In the genomic region with DNA sequence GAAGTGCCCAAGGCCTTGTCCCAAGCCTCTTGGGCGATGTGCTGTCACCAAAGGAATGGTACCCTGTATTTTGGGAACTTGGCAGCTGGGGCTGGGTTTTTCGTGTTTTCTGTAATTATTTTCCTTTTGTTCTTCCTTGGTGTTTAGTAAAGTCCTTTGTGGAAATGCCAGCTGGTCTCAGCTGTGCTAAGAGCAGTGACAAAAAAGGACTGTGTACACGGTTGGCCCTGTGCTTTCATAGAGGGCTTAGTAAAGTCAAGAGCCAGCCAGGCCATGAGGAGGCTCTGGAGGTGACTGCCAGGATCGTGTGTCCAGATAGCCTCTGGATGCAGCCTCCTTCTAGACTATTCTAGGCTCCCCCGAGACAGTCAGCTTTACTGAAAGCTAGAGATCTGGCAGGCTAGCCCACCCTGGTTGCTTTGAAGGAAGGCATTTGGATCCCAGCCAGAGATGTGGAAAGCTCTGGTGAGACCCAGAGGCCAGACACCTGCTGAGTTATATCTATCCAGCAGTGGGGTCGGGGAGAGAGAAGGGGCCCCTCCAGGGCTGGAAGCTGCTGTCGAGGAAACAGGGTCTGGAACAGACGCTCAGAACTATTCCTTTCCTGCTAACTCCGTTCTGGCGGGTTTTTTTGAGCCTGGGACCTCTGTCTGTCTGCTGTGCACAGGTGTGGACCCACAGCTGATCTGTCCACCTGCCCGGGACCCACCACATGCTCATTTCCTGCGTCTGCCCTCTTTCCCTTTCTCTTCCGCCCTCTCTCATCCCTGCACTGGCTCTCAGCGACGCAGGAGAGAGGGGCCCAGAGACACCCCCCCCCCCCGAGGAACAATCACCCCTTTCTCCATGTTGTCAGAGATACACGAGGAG, we compare ENCODE assay signal across 9 mouse cellular contexts. TPM values are rescaled to one million over a fixed set of nuclear protein-coding genes. Genes with fewer than 3 reads are reported as not detected.
DNase-seq lines count a peak whose midpoint lies in the region; ATAC-seq and TF ChIP-seq lines count a peak whose summit lies in the region.
"Had no signal": no experiment of that assay in that cellular context is flagged by ENCODE, and none has a peak within 500 bp of the region (broad histone marks: within the 10 kb centered on the region; RNA-seq: fewer than 3 reads in every experiment).

No protein-coding gene starts in this region.

- H3K9ac ChIP-seq in heart, embryonic 11.5 days (ENCODE audit: low read depth, low read length) = no peak overlapping the region
- 0 out of 2 replicates have a peak overlapping the region, but pooled peaks have one; percentile 17 for H3K9ac ChIP-seq in hindbrain, postnatal 0 days (replicated peaks; ENCODE audit: low read length)
- no peak overlapping the region for H3K9ac ChIP-seq in neural tube, embryonic 15.5 days (replicated peaks)
- H3K9ac ChIP-seq: lung, embryonic 15.5 days had no signal

- H3K4me1 ChIP-seq in heart, embryonic 11.5 days (ENCODE audit: control insufficient read depth, insufficient read depth, low read length) = peaks cover 29% of the 10 kb centered on the region
- H3K4me1 ChIP-seq in hindbrain, postnatal 0 days (ENCODE audit: insufficient read depth, low read length) = peaks cover 19% of the 10 kb centered on the region
- H3K4me1 ChIP-seq in neural tube, embryonic 15.5 days = peaks cover 28% of the 10 kb centered on the region

- no peak for TF ChIP-seq CTCF in hindbrain, postnatal 0 days (IDR thresholded peaks at IDR 0.05; ENCODE audit: low read depth)

- no peak for DNase-seq in heart, adult 9 months (ENCODE audit: low spot score in 2 of 2)
- DNase-seq in retina, postnatal 1 day = peak; percentile 66
- DNase-seq in retina, embryonic 14.5 days (ENCODE audit: low spot score) = no peak
- DNase-seq in hindbrain, postnatal 0 days (ENCODE audit: low spot score) = peak; percentile 33
- DNase-seq in adrenal gland, postnatal 36 days = no peak
- DNase-seq in urinary bladder, postnatal 10 days (ENCODE audit: low spot score) = no peak

- H3K4me3 ChIP-seq in heart, embryonic 11.5 days (ENCODE audit: low read depth, low read length) = no peak overlapping the region
- H3K4me3 ChIP-seq in hindbrain, postnatal 0 days (ENCODE audit: low read length) = no peak overlapping the region
- H3K4me3 ChIP-seq in neural tube, embryonic 15.5 days (replicated peaks) = no peak overlapping the region
- H3K4me3 ChIP-seq: lung, embryonic 15.5 days had no signal

- no peaks in the 10 kb centered on the region for H3K36me3 ChIP-seq in heart, embryonic 11.5 days (ENCODE audit: control insufficient read depth, insufficient read depth, low read length)
- H3K36me3 ChIP-seq in hindbrain, postnatal 0 days (ENCODE audit: insufficient read depth, low read length) = no peaks in the 10 kb centered on the region
- no peaks in the 10 kb centered on the region for H3K36me3 ChIP-seq in neural tube, embryonic 15.5 days
- H3K36me3 ChIP-seq: lung, embryonic 15.5 days had no signal

- no peaks in the 10 kb centered on the region for H3K9me3 ChIP-seq in heart, embryonic 11.5 days (replicated peaks; ENCODE audit: control insufficient read depth, low read length)
- no peaks in the 10 kb centered on the region for H3K9me3 ChIP-seq in hindbrain, postnatal 0 days (ENCODE audit: low read length)
- no peaks in the 10 kb centered on the region for H3K9me3 ChIP-seq in neural tube, embryonic 15.5 days (replicated peaks)
- H3K9me3 ChIP-seq: lung, embryonic 15.5 days had no signal

- H3K27me3 ChIP-seq in heart, embryonic 11.5 days (ENCODE audit: control insufficient read depth, insufficient read depth, low read length) = peaks cover 8% of the 10 kb centered on the region
- no peaks in the 10 kb centered on the region; the same call in 1 of the 2 replicates for H3K27me3 ChIP-seq in hindbrain, postnatal 0 days (ENCODE audit: insufficient read depth, low read length)
- H3K27me3 ChIP-seq in neural tube, embryonic 15.5 days (replicated peaks) = peaks cover 24% of the 10 kb centered on the region
- H3K27me3 ChIP-seq: lung, embryonic 15.5 days had no signal

- ATAC-seq in heart, embryonic 11.5 days (replicated peaks; ENCODE audit: insufficient number of reproducible peaks, low FRiP score, low TSS enrichment) = no peak
- ATAC-seq in hindbrain, postnatal 0 days = peak; percentile 45
- ATAC-seq in neural tube, embryonic 15.5 days (ENCODE audit: low FRiP score) = no peak; the same call in 1 of the 2 replicates

- H3K4me2 ChIP-seq in heart, embryonic 11.5 days = peak overlapping the region; percentile 20
- H3K4me2 ChIP-seq in hindbrain, postnatal 0 days (ENCODE audit: low read depth, low read length) = peak overlapping the region; percentile 31
- H3K4me2 ChIP-seq in neural tube, embryonic 15.5 days = 0 out of 2 replicates have a peak overlapping the region, but pooled peaks have one; percentile 3
- H3K4me2 ChIP-seq: lung, embryonic 15.5 days had no signal

- 23% methylated on average over 15 of the region's 17 CpGs for WGBS in heart, embryonic 11.5 days (ENCODE audit: insufficient replicate concordance)
- 16% methylated on average over 17 of the region's 17 CpGs for WGBS in hindbrain, postnatal 0 days
- 16% methylated on average over 17 of the region's 17 CpGs for WGBS in neural tube, embryonic 15.5 days

- H3K27ac ChIP-seq in heart, embryonic 11.5 days (ENCODE audit: low read depth, low read length) = no peak overlapping the region
- H3K27ac ChIP-seq in hindbrain, postnatal 0 days = no peak overlapping the region
- no peak overlapping the region for H3K27ac ChIP-seq in neural tube, embryonic 15.5 days (replicated peaks)
- H3K27ac ChIP-seq: lung, embryonic 15.5 days had no signal

RNA-seq across cellular contexts. Expression of gene Pgf, which starts 4.1 kb away (rescaled TPM):
- 9.0 and 12.7 TPM in 2 replicates for polyA plus RNA-seq in heart, embryonic 11.5 days (2014; fragmentation: Nextera tagmentation; extraction: Ambion mirVana)
- total RNA-seq in hindbrain, postnatal 0 days (2014; rRNA removed) = 2.9 and 5.0 TPM in 2 replicates
- 10.0 TPM in 2 replicates for polyA plus RNA-seq in hindbrain, postnatal 0 days (2015; fragmentation: Nextera tagmentation; extraction: Ambion mirVana)
- polyA plus RNA-seq in neural tube, embryonic 15.5 days (2015; fragmentation: Nextera tagmentation; extraction: Ambion mirVana) = 9.5 and 11.1 TPM in 2 replicates
- 1 to 10 TPM in 1 of 2 experiments, under 1 TPM in 1; 0.43 to 2.1 TPM for total RNA-seq in adrenal gland, postnatal 36 days (2021)

RNA-seq across cellular contexts. Expression of gene Rps6kl1, which starts 30.6 kb away (rescaled TPM):
- 0.94 and 1.3 TPM in 2 replicates for polyA plus RNA-seq in heart, embryonic 11.5 days (2014; fragmentation: Nextera tagmentation; extraction: Ambion mirVana)
- total RNA-seq in hindbrain, postnatal 0 days (2014; rRNA removed) = 42.0 TPM in 2 replicates
- polyA plus RNA-seq in hindbrain, postnatal 0 days (2015; fragmentation: Nextera tagmentation; extraction: Ambion mirVana) = 29.3 and 30.8 TPM in 2 replicates
- polyA plus RNA-seq in neural tube, embryonic 15.5 days (2015; fragmentation: Nextera tagmentation; extraction: Ambion mirVana) = 31.0 and 37.0 TPM in 2 replicates
- under 1 TPM; 0.46 to 0.50 TPM for total RNA-seq in adrenal gland, postnatal 36 days (2021)

RNA-seq across cellular contexts. Expression of gene Eif2b2, which starts 37.6 kb away (rescaled TPM):
- polyA plus RNA-seq in heart, embryonic 11.5 days (2014; fragmentation: Nextera tagmentation; extraction: Ambion mirVana) = 60.4 and 60.6 TPM in 2 replicates
- 38.9 and 91.0 TPM in 2 replicates for total RNA-seq in hindbrain, postnatal 0 days (2014; rRNA removed)
- polyA plus RNA-seq in hindbrain, postnatal 0 days (2015; fragmentation: Nextera tagmentation; extraction: Ambion mirVana) = 86.6 and 87.9 TPM in 2 replicates
- 74.5 and 85.5 TPM in 2 replicates for polyA plus RNA-seq in neural tube, embryonic 15.5 days (2015; fragmentation: Nextera tagmentation; extraction: Ambion mirVana)
- 10 to 100 TPM; 82.1 to 85.3 TPM for total RNA-seq in adrenal gland, postnatal 36 days (2021)

Comparison
In these comparisons a context has a peak if more than half of its experiments do, and no peak if none do; other contexts are left out.
1. DNase-seq: peak in retina, postnatal 1 day (single experiment) and hindbrain, postnatal 0 days (single experiment); none in heart, adult 9 months (0 of 2), retina, embryonic 14.5 days (single experiment), adrenal gland, postnatal 36 days (0 of 2) and urinary bladder, postnatal 10 days (single experiment).
2. RNA of gene Rps6kl1, which starts 30.6 kb away (polyA plus RNA-seq): 31.0 to 37.0 TPM in neural tube, embryonic 15.5 days and 29.3 to 30.8 TPM in hindbrain, postnatal 0 days; 0.94 to 1.3 TPM in heart, embryonic 11.5 days; every median in the first group is over 10 times any median in the second.
3. Peak in every context shown above with its lines, with median percentiles within 50 percentile points of each other: H3K4me2 ChIP-seq.